Mouse (Mus musculus): ENCODE measurements at regions not wholly inside any gene's neighbourhood (a gene's known extent, or its start where the extent isn't known, plus 50 kb on each side); places are given as distances from the start of the nearest gene placed in this dataset.
A peak's percentile ranks its signal among the peaks of the same experiment; 100 is the strongest.

- no peak for DNase-seq
Observed at GRCm38 (mm10) chr17:47317651-47318050, 51.0 kb upstream of the Mrps10 start.

GRCm38 (mm10) chr17:47313162-47313561 is 55.5 kb upstream of the Mrps10 start:
- no peak for DNase-seq

- DNase-seq, result no peak
Observed at GRCm38 (mm10) chr17:47311272-47311671, 57.4 kb upstream of the Mrps10 start.

GRCm38 (mm10) chr17:47306027-47306761 is 62.5 kb upstream of the Mrps10 start:
- no peak for DNase-seq

- DNase-seq, result peak; percentile 68
Observed at GRCm38 (mm10) chr17:47304463-47305199, 64.1 kb upstream of the Mrps10 start.

GRCm38 (mm10) chr17:47303600-47303999 is 65.1 kb upstream of the Mrps10 start:
- no peak for DNase-seq

GRCm38 (mm10) chr17:47298396-47298919 is 70.2 kb upstream of the Mrps10 start:
- peak; percentile 44 for DNase-seq

GRCm38 (mm10) chr17:47297965-47298364 is 70.7 kb upstream of the Mrps10 start:
- DNase-seq, result peak; percentile 52

GRCm38 (mm10) chr17:47296709-47297450 is 71.8 kb upstream of the Mrps10 start:
- no peak for DNase-seq

- DNase-seq, result no peak
Observed at GRCm38 (mm10) chr17:47295315-47296011, 73.2 kb upstream of the Mrps10 start.

GRCm38 (mm10) chr17:47294091-47294534 is 74.6 kb upstream of the Mrps10 start:
- DNase-seq, result peak; percentile 53

- DNase-seq, result no peak
Observed at GRCm38 (mm10) chr17:47293178-47293577, 75.5 kb upstream of the Mrps10 start.

GRCm38 (mm10) chr17:47291558-47291957 is 77.1 kb upstream of the Mrps10 start:
- DNase-seq, result no peak

- DNase-seq, result no peak
Observed at GRCm38 (mm10) chr17:47285616-47286015, 83.1 kb upstream of the Mrps10 start.

GRCm38 (mm10) chr17:47284236-47284635 is 84.5 kb upstream of the Mrps10 start:
- DNase-seq, result no peak

GRCm38 (mm10) chr17:47283158-47283557 is 85.5 kb upstream of the Mrps10 start:
- no peak for DNase-seq

- DNase-seq, result no peak
Observed at GRCm38 (mm10) chr17:47282476-47282875, 86.2 kb upstream of the Mrps10 start.

GRCm38 (mm10) chr17:47277890-47278289 is 90.8 kb upstream of the Mrps10 start:
- no peak for DNase-seq

GRCm38 (mm10) chr17:47276639-47277038 is 92.0 kb upstream of the Mrps10 start:
- no peak for DNase-seq

- no peak for DNase-seq
Observed at GRCm38 (mm10) chr17:47275796-47276311, 92.8 kb upstream of the Mrps10 start.

- DNase-seq, result no peak
Observed at GRCm38 (mm10) chr17:47273309-47273708, 95.4 kb upstream of the Mrps10 start.

Data from adrenal gland, postnatal 10 days (tissue).